Mouse (Mus musculus) neural tube, embryonic 14.5 days (tissue): ENCODE data around the gene Zfp143. TPM values are rescaled to one million over a fixed set of nuclear protein-coding genes. Genes with fewer than 3 reads are reported as not detected.

Source experiments
- ATAC-seq: fragments of 200-750 bp; cut with Nextera tagmentation; 2 replicates; pipeline ENCODE4 v1.8.0; 2017; ENCODE audit warnings: low read depth, mild to moderate bottlenecking, moderate TSS enrichment, moderate library complexity
- H3K27ac ChIP-seq: fragments of 300-500 bp; sonication (generic); 2 replicates; pipeline ENCODE4 v1.5.1; 2014; ENCODE audit warnings: low read depth, mild to moderate bottlenecking, control low read depth, low read length, moderate library complexity, mixed read lengths
- H3K27me3 ChIP-seq: fragments of 300-500 bp; sonication (generic); 2 replicates; pipeline ENCODE4 v1.6.1; 2014; ENCODE audit warnings: low read length; ENCODE audit not compliant: control insufficient read depth, insufficient read depth
- H3K36me3 ChIP-seq: fragments of 300-500 bp; sonication (generic); 2 replicates; pipeline ENCODE4 v1.6.1; 2014; ENCODE audit warnings: low read length, mixed read lengths; ENCODE audit not compliant: control insufficient read depth, insufficient read depth
- H3K4me1 ChIP-seq: fragments of 300-500 bp; sonication (generic); 2 replicates; pipeline ENCODE4 v1.6.1; 2014; ENCODE audit warnings: low read length; ENCODE audit not compliant: control insufficient read depth, insufficient read depth
- H3K4me2 ChIP-seq: fragments of 300-500 bp; sonication (generic); 2 replicates; pipeline ENCODE4 v1.6.1; 2014; ENCODE audit warnings: mild to moderate bottlenecking, low read depth, low read length, control low read depth
- H3K4me3 ChIP-seq: fragments of 300-500 bp; sonication (generic); 2 replicates; pipeline ENCODE4 v1.5.1; 2014; ENCODE audit warnings: low read depth, low read length, control low read depth, mixed read lengths
- H3K9ac ChIP-seq: fragments of 300-500 bp; sonication (generic); replicated peaks from 2 replicates; pipeline ENCODE4 v1.6.1; 2014; ENCODE audit warnings: low read depth, mild to moderate bottlenecking, control low read depth, low read length, mixed read lengths
- H3K9me3 ChIP-seq: fragments of 300-500 bp; sonication (generic); 2 replicates; pipeline ENCODE4 v1.6.1; 2016; ENCODE audit warnings: low read length; ENCODE audit not compliant: control insufficient read depth
- WGBS: fragments of 180-500 bp; shearing (Covaris S2); extraction: QIAGEN DNeasy Blood & Tissue Kit; methylation state at CpG from one replicate; pipeline ENCODE4 v1.1.7; 2014; 5-methylcytosine and 5-hydroxymethylcytosine counted together
- polyA plus RNA-seq: library from polyadenylated mRNA; unstranded; fragments of >200 nt; fragmentation: Nextera tagmentation; extraction: Ambion mirVana; gene quantifications from 2 replicates; pipeline ENCODE4 v1.2.1, GENCODE M21; 2014

The Zfp143 gene
- polyA plus RNA-seq, result 14.8 and 16.6 TPM in 2 replicates

- peak within 1 kb of the TSS; percentile 98 for H3K9ac ChIP-seq
- peak within 1 kb of the TSS; percentile 74 for H3K4me2 ChIP-seq
- H3K4me3 ChIP-seq, result peak within 1 kb of the TSS; percentile 88
- peak within 1 kb of the TSS; percentile 100 for H3K27ac ChIP-seq
- no peaks in the 10 kb centered on the region; the same call in 1 of the 2 replicates for H3K36me3 ChIP-seq
- WGBS, result under 1% methylated on average over 34 of the region's 34 CpGs
- ATAC-seq, result peak; percentile 98
- H3K4me1 ChIP-seq, result no peaks in the 10 kb centered on the region; the same call in 1 of the 2 replicates
- no peaks in the 10 kb centered on the region for H3K9me3 ChIP-seq
- H3K27me3 ChIP-seq, result no peaks in the 10 kb centered on the region
These were observed at the start of gene Zfp143 for GRCm38 (mm10) chr7:110061199-110061751. Zfp143 (plus strand) TSS chr7:110061217.

DNA sequence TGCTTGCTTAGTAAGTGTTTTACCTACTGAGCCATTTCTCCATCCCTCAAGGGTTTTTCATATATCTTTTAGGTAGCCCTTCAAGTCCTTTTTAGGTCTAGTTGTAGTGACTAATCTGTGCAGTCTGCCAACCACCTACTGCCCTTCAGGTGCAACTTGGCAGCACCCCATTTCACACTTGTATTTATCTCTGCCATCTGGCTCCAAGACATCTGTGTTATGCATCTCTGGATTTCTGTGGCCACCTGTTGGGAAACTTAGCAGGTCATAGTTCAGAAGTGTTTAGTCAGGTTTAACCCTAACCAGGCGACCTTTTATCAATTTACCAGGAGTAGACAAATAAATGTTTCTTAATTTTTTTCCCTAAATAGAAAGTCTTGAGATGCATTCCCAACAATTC is 49.6 kb upstream of the Zfp143 start:
- H3K36me3 ChIP-seq, result no peaks in the 10 kb centered on the region
- ATAC-seq, result no peak
- no peak overlapping the region for H3K27ac ChIP-seq
- H3K9ac ChIP-seq, result no peak overlapping the region
- no peaks in the 10 kb centered on the region for H3K9me3 ChIP-seq
- H3K27me3 ChIP-seq, result no peaks in the 10 kb centered on the region
- H3K4me2 ChIP-seq, result no peak overlapping the region
- 71% methylated on average over 1 of the region's 1 CpGs for WGBS
- H3K4me3 ChIP-seq, result no peak overlapping the region
- H3K4me1 ChIP-seq, result no peaks in the 10 kb centered on the region

DNA sequence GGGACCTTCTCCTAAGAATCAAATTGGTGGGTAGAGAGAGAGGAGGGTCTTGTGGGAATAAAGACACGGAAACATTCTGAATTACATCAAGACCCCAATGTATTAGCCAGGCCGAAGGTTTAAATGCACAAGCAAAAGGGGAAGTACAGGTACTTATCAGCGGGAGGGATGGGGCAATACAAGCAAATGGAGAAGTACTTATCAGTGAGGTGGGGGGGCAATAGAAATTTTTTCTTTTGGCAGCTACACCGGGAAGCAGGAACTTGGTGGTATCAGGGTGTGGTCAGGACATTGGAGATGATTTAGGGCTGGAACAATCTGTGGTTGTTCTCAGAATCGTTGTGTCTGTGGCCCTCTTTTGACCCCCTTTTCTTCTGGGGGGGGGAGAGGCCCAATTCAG is 46.7 kb upstream of the Zfp143 start:
- 0 out of 2 replicates have a peak, but pooled peaks cover 3% of the 10 kb centered on the region for H3K4me1 ChIP-seq
- no peak overlapping the region for H3K4me2 ChIP-seq
- 84% methylated on average over 5 of the region's 5 CpGs for WGBS
- no peak overlapping the region for H3K27ac ChIP-seq
- ATAC-seq, result no peak
- no peaks in the 10 kb centered on the region for H3K27me3 ChIP-seq
- H3K9ac ChIP-seq, result no peak overlapping the region
- no peaks in the 10 kb centered on the region for H3K36me3 ChIP-seq
- no peaks in the 10 kb centered on the region for H3K9me3 ChIP-seq
- H3K4me3 ChIP-seq, result no peak overlapping the region

DNA sequence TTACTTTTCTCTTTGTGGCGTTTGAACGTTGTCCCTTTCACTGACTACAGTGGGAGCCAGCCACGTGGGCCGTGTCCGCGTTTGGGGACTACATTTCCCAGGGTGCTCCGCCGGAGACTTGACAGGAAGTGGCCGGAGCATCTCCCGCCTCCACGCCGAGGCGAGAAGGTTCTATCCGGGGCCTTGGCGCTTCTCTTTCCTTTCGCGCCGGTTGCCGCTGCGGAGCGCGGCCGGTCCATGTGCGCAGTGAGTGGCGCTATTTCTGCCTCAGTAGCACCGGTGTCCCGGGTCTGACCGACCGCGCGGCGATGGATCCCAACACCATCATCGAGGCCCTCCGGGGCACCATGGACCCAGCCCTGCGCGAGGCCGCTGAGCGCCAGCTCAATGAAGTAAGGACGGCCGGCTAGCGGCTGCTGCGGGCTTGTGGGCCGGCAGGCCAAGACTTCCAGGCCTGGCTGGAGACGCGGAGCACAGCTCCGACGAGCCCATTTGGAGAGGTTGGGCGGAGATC is 42.8 kb upstream of the Zfp143 start, which contains the start of gene Ipo7:
TSS of gene Ipo7 (plus strand) at position 158 of the 514 bp plus-strand sequence.
- Histone ChIP-seq H3K9me3 (no peaks in the 10 kb centered on the region), H3K9ac (peak within 1 kb of the TSS; percentile 96), H3K4me1 (peaks cover 8% of the 10 kb centered on the region; the same call in 1 of the 2 replicates), H3K36me3 (no peaks in the 10 kb centered on the region), H3K4me3 (peak within 1 kb of the TSS; percentile 99), H3K27me3 (no peaks in the 10 kb centered on the region), H3K4me2 (peak within 1 kb of the TSS; percentile 97), H3K27ac (peak within 1 kb of the TSS; percentile 80)
- under 1% methylated on average over 48 of the region's 48 CpGs for WGBS
- ATAC-seq, result peak; percentile 99

GRCm38 (mm10) chr7:110018631-110019482 is 42.2 kb upstream of the Zfp143 start:
- H3K27ac ChIP-seq, result peak overlapping the region; percentile 80
- H3K9ac ChIP-seq, result peak overlapping the region; percentile 96
- H3K27me3 ChIP-seq, result no peaks in the 10 kb centered on the region
- under 1% methylated on average over 42 of the region's 42 CpGs for WGBS
- no peaks in the 10 kb centered on the region for H3K36me3 ChIP-seq
- H3K4me1 ChIP-seq, result peaks cover 8% of the 10 kb centered on the region; the same call in 1 of the 2 replicates
- H3K4me2 ChIP-seq, result peak overlapping the region; percentile 97
- peak; percentile 84 for ATAC-seq
- H3K4me3 ChIP-seq, result peak overlapping the region; percentile 99
- no peaks in the 10 kb centered on the region for H3K9me3 ChIP-seq

- Histone ChIP-seq H3K4me3 (no peak overlapping the region), H3K9me3 (no peaks in the 10 kb centered on the region), H3K27me3 (no peaks in the 10 kb centered on the region), H3K9ac (no peak overlapping the region), H3K4me1 (peaks cover 8% of the 10 kb centered on the region; the same call in 1 of the 2 replicates), H3K36me3 (no peaks in the 10 kb centered on the region), H3K27ac (no peak overlapping the region), H3K4me2 (no peak overlapping the region)
- ATAC-seq, result no peak
- 86% methylated on average over 1 of the region's 1 CpGs for WGBS
These were observed 37.5 kb upstream of the Zfp143 start for GRCm38 (mm10) chr7:110023553-110023952.

GRCm38 (mm10) chr7:110026594-110026993 is 34.4 kb upstream of the Zfp143 start:
- no peaks in the 10 kb centered on the region for H3K9me3 ChIP-seq

GRCm38 (mm10) chr7:110028826-110029225 is 32.2 kb upstream of the Zfp143 start:
- Histone ChIP-seq H3K9ac (no peak overlapping the region), H3K27ac (no peak overlapping the region), H3K36me3 (peaks cover 20% of the 10 kb centered on the region), H3K4me2 (no peak overlapping the region), H3K4me3 (no peak overlapping the region), H3K9me3 (no peaks in the 10 kb centered on the region), H3K27me3 (no peaks in the 10 kb centered on the region), H3K4me1 (no peaks in the 10 kb centered on the region)
- no peak for ATAC-seq
- 78% methylated on average over 1 of the region's 1 CpGs for WGBS

More at GRCm38 (mm10) chr7:110026594-110026993, 34.4 kb upstream of the Zfp143 start:
- H3K4me1 ChIP-seq, result no peaks in the 10 kb centered on the region
- WGBS, result 82% methylated on average over 2 of the region's 2 CpGs
- ATAC-seq, result no peak
- H3K36me3 ChIP-seq, result peaks cover 3% of the 10 kb centered on the region; the same call in 1 of the 2 replicates
- H3K4me3 ChIP-seq, result no peak overlapping the region
- H3K9ac ChIP-seq, result no peak overlapping the region
- no peaks in the 10 kb centered on the region for H3K27me3 ChIP-seq
- H3K4me2 ChIP-seq, result no peak overlapping the region
- H3K27ac ChIP-seq, result no peak overlapping the region

GRCm38 (mm10) chr7:110030342-110030741 is 30.7 kb upstream of the Zfp143 start:
- H3K4me2 ChIP-seq, result no peak overlapping the region
- H3K4me1 ChIP-seq, result no peaks in the 10 kb centered on the region
- no peaks in the 10 kb centered on the region for H3K9me3 ChIP-seq
- no peak overlapping the region for H3K4me3 ChIP-seq
- 91% methylated on average over 3 of the region's 3 CpGs for WGBS
- no peak for ATAC-seq
- no peak overlapping the region for H3K9ac ChIP-seq
- no peak overlapping the region for H3K27ac ChIP-seq
- peaks cover 20% of the 10 kb centered on the region for H3K36me3 ChIP-seq
- no peaks in the 10 kb centered on the region for H3K27me3 ChIP-seq
